Mouse (Mus musculus): ENCODE measurements at regions not wholly inside any gene's neighbourhood (a gene's known extent, or its start where the extent isn't known, plus 50 kb on each side); places are given as distances from the start of the nearest gene placed in this dataset.

DNA sequence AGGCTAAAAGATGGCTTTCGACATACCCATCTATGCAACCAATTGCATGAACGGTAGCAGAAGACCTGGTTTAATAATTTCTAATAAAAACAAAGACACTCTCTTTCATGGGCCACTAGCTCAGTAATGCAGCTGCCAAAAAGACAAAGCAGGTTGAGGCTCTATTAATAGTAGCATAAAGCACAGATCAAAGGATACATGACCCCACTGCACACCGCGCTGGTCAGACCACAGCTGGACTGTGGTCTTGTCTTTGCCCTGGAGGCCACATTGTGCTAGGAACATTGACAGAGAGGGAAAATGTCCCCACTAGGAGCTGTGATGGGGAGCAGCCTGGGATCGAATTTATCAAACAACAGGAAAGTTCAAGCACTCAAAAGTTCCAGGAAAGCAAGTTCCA, 79.3 kb upstream of the Ntf3 start:
- Histone ChIP-seq H3K4me1 (ENCODE audit: control insufficient read depth in 1 of 2, insufficient read depth in 2 of 2) (no peaks in the 10 kb centered on the region), H3K9ac (ENCODE audit: insufficient read depth, low read depth) (no peak overlapping the region), H3K36me3 (replicated peaks in 1 of 2; ENCODE audit: control insufficient read depth in 1 of 2, insufficient read depth in 1 of 2, low read length in 1 of 2) (no peaks in the 10 kb centered on the region), H3K4me3 (replicated peaks in 1 of 3; ENCODE audit: low read depth in 2 of 3, low read length in 2 of 3, poor library complexity in 1 of 3) (no peak overlapping the region), H3K27ac (ENCODE audit: insufficient read depth, low read depth) (no peak overlapping the region), H3K4me2 (ENCODE audit: insufficient read depth, low read depth, poor library complexity, severe bottlenecking) (no peak overlapping the region), H3K79me2 (replicated peaks; ENCODE audit: control insufficient read depth, extremely low read depth, insufficient read depth, poor library complexity, severe bottlenecking) (no peaks in the 10 kb centered on the region), H3K27me3 (replicated peaks) (peaks cover 67% of the 10 kb centered on the region), H3K9me3 (replicated peaks; ENCODE audit: low read length) (no peaks in the 10 kb centered on the region)
- dilution Hi-C loops (cut with MboI; ENCODE audit: extremely low pct_ligation_motif_present, extremely low pct_unique_long_range_greater_than_20kb, low sequenced_read_pairs) (no loop called here), in situ Hi-C loops (cut with MboI; ENCODE audit: low pct_ligation_motif_present, low pct_unique_long_range_greater_than_20kb, low sequenced_read_pairs) (no loop called here)
- DNase-seq (ENCODE audit: extremely low read depth), result no peak
- TF ChIP-seq MAFK (IDR thresholded peaks at IDR 0.05; ENCODE audit: insufficient replicate concordance, low read length), result no peak
- TF ChIP-seq TCF12 (IDR thresholded peaks at IDR 0.05; ENCODE audit: low read depth, low read length), result no peak
- no peak for TF ChIP-seq RAD21 (IDR thresholded peaks at IDR 0.05; ENCODE audit: low read depth, low read length)
- no peak for TF ChIP-seq PAX5 (IDR thresholded peaks at IDR 0.05; ENCODE audit: low read length)
- no peak for TF ChIP-seq POLR2A (IDR thresholded peaks at IDR 0.05; ENCODE audit: low read depth, low read length)
- no peak for TF ChIP-seq BHLHE40 (IDR thresholded peaks at IDR 0.05; ENCODE audit: low read depth, low read length)
- TF ChIP-seq USF1 (IDR thresholded peaks at IDR 0.05; ENCODE audit: low read depth, low read length), result no peak
- TF ChIP-seq E2F4 (IDR thresholded peaks at IDR 0.05; ENCODE audit: insufficient replicate concordance, low read depth, low read length), result no peak
- no peak for TF ChIP-seq SMC3 (IDR thresholded peaks at IDR 0.05; ENCODE audit: low read depth, low read length)
- no peak for TF ChIP-seq USF2 (conservative IDR thresholded peaks at IDR 0.05; ENCODE audit: low read depth, low read length)
- TF ChIP-seq ETS1 (conservative IDR thresholded peaks at IDR 0.05; ENCODE audit: low read depth, low read length), result no peak
- TF ChIP-seq TBP (conservative IDR thresholded peaks at IDR 0.05; ENCODE audit: low read depth, low read length), result no peak
- no peak for TF ChIP-seq SIN3A (IDR thresholded peaks at IDR 0.05; ENCODE audit: low read length)
- TF ChIP-seq IRF4 (IDR thresholded peaks at IDR 0.05; ENCODE audit: low read depth, low read length), result no peak
- no peak for TF ChIP-seq HCFC1 (IDR thresholded peaks at IDR 0.05; ENCODE audit: low read depth, low read length)
- no peak for TF ChIP-seq MXI1 (IDR thresholded peaks at IDR 0.05; ENCODE audit: low read depth, low read length)
- no peak for TF ChIP-seq UBTF (IDR thresholded peaks at IDR 0.05; ENCODE audit: low read depth, low read length)

DNA sequence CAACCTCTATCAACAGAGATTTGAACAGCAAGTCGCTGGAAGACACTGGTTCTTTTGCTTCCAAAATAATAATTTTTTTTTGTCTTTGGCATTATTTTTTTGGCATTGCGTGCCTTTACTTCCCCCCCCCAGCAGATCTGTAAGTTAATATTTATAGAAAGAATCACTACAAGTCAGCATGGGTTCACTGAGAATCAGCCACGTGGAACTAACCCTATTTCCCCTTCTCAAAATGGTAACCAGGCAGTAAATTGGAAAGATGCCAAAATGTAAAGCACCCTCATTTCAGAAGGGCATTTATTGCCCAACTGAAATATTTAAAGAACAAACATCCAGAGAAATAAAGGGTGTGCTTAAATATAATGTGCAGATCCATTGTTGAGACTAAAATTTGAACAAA, 78.7 kb upstream of the Ntf3 start:
- Histone ChIP-seq H3K9ac (ENCODE audit: insufficient read depth, low read depth) (no peak overlapping the region), H3K9me3 (replicated peaks; ENCODE audit: low read length) (no peaks in the 10 kb centered on the region), H3K4me3 (replicated peaks in 1 of 3; ENCODE audit: low read depth in 2 of 3, low read length in 2 of 3, poor library complexity in 1 of 3) (no peak overlapping the region), H3K27ac (ENCODE audit: insufficient read depth, low read depth) (no peak overlapping the region), H3K4me1 (ENCODE audit: control insufficient read depth in 1 of 2, insufficient read depth in 2 of 2) (no peaks in the 10 kb centered on the region), H3K4me2 (ENCODE audit: insufficient read depth, low read depth, poor library complexity, severe bottlenecking) (no peak overlapping the region), H3K36me3 (replicated peaks in 1 of 2; ENCODE audit: control insufficient read depth in 1 of 2, insufficient read depth in 1 of 2, low read length in 1 of 2) (no peaks in the 10 kb centered on the region), H3K79me2 (replicated peaks; ENCODE audit: control insufficient read depth, extremely low read depth, insufficient read depth, poor library complexity, severe bottlenecking) (no peaks in the 10 kb centered on the region), H3K27me3 (replicated peaks) (peaks cover 70% of the 10 kb centered on the region)
- TF ChIP-seq ETS1 (conservative IDR thresholded peaks at IDR 0.05; ENCODE audit: low read depth, low read length) (no peak), CHD2 (IDR thresholded peaks at IDR 0.05; ENCODE audit: low read length) (no peak), MAFK (IDR thresholded peaks at IDR 0.05; ENCODE audit: insufficient replicate concordance, low read length) (no peak), PAX5 (IDR thresholded peaks at IDR 0.05; ENCODE audit: low read length) (no peak), SIN3A (IDR thresholded peaks at IDR 0.05; ENCODE audit: low read length) (no peak), IRF4 (IDR thresholded peaks at IDR 0.05; ENCODE audit: low read depth, low read length) (no peak), NELFE (IDR thresholded peaks at IDR 0.05; ENCODE audit: low read depth, low read length) (no peak), JUN (IDR thresholded peaks at IDR 0.05; ENCODE audit: insufficient read depth, low read depth, low read length) (no peak), USF2 (conservative IDR thresholded peaks at IDR 0.05; ENCODE audit: low read depth, low read length) (no peak), TBP (conservative IDR thresholded peaks at IDR 0.05; ENCODE audit: low read depth, low read length) (no peak), CHD1 (IDR thresholded peaks at IDR 0.05; ENCODE audit: low read depth, low read length) (no peak), KAT2A (IDR thresholded peaks at IDR 0.05; ENCODE audit: insufficient replicate concordance, low read length) (no peak), ZKSCAN1 (IDR thresholded peaks at IDR 0.05; ENCODE audit: borderline replicate concordance, low read depth, low read length) (no peak), POLR2AphosphoS2 (IDR thresholded peaks at IDR 0.05; ENCODE audit: low read depth, low read length) (no peak), TCF12 (IDR thresholded peaks at IDR 0.05; ENCODE audit: low read depth, low read length) (no peak), RAD21 (IDR thresholded peaks at IDR 0.05; ENCODE audit: low read depth, low read length) (no peak), HCFC1 (IDR thresholded peaks at IDR 0.05; ENCODE audit: low read depth, low read length) (no peak)
- dilution Hi-C loops (cut with MboI; ENCODE audit: extremely low pct_ligation_motif_present, extremely low pct_unique_long_range_greater_than_20kb, low sequenced_read_pairs), result no loop called here
- in situ Hi-C loops (cut with MboI; ENCODE audit: low pct_ligation_motif_present, low pct_unique_long_range_greater_than_20kb, low sequenced_read_pairs), result no loop called here
- DNase-seq (ENCODE audit: extremely low read depth), result no peak

All from CH12.LX (cell line).